Mouse (Mus musculus) neural tube, embryonic 10.5 days (tissue): ENCODE results near the gene Rin2.

Experiments used
- DNase-seq: peaks from one replicate; pipeline ENCODE4 v3.0.0-alpha.2; 2017; ENCODE audit warnings: low spot score; ENCODE audit errors: extremely low spot score

Rin2 gene

GRCm38 (mm10) chr2:145675142-145675755 is at the start of gene Rin2:
Gene Rin2 (plus strand): TSS chr2:145675215.
- peak; percentile 82 for DNase-seq

- no peak for DNase-seq
Observed at GRCm38 (mm10) chr2:145631123-145631798, 43.8 kb upstream of the Rin2 start.

- DNase-seq: no peak
Observed at GRCm38 (mm10) chr2:145631799-145632174, 43.2 kb upstream of the Rin2 start.

- DNase-seq: no peak
Observed at GRCm38 (mm10) chr2:145633811-145634210, 41.2 kb upstream of the Rin2 start.

GRCm38 (mm10) chr2:145640255-145640984 is 34.6 kb upstream of the Rin2 start:
- DNase-seq: no peak

- DNase-seq: peak; percentile 30
Observed at GRCm38 (mm10) chr2:145655373-145655960, 19.5 kb upstream of the Rin2 start.

- no peak for DNase-seq
Observed at GRCm38 (mm10) chr2:145656121-145656520, 18.9 kb upstream of the Rin2 start.

GRCm38 (mm10) chr2:145656716-145657115 is 18.3 kb upstream of the Rin2 start:
- DNase-seq: no peak

- no peak for DNase-seq
Observed at GRCm38 (mm10) chr2:145661242-145661641, 13.8 kb upstream of the Rin2 start.

GRCm38 (mm10) chr2:145663899-145664298 is 11.1 kb upstream of the Rin2 start:
- no peak for DNase-seq

GRCm38 (mm10) chr2:145664311-145664710 is 10.7 kb upstream of the Rin2 start:
- DNase-seq: no peak

GRCm38 (mm10) chr2:145668135-145668534 is 6.9 kb upstream of the Rin2 start:
- DNase-seq: no peak

GRCm38 (mm10) chr2:145670131-145670530 is 4.9 kb upstream of the Rin2 start:
- no peak for DNase-seq

GRCm38 (mm10) chr2:145674496-145675141 is 396 bp upstream of the Rin2 start:
- no peak for DNase-seq

- no peak for DNase-seq
Observed at GRCm38 (mm10) chr2:145675756-145676543, 935 bp downstream of the Rin2 start.

- DNase-seq: no peak
Observed at GRCm38 (mm10) chr2:145676544-145676925, 1.5 kb downstream of the Rin2 start.

- DNase-seq: no peak
Observed at GRCm38 (mm10) chr2:145676936-145677335, 1.9 kb downstream of the Rin2 start.

- DNase-seq: no peak
Observed at GRCm38 (mm10) chr2:145680141-145680540, 5.1 kb downstream of the Rin2 start.

- no peak for DNase-seq
Observed at GRCm38 (mm10) chr2:145680762-145681161, 5.7 kb downstream of the Rin2 start.

- DNase-seq: no peak
Observed at GRCm38 (mm10) chr2:145681626-145682025, 6.6 kb downstream of the Rin2 start.

- no peak for DNase-seq
Observed at GRCm38 (mm10) chr2:145682924-145683323, 7.9 kb downstream of the Rin2 start.
